Mouse (Mus musculus): ENCODE results near the gene Spesp1. TPM values are rescaled to one million over a fixed set of nuclear protein-coding genes. Genes with fewer than 3 reads are reported as not detected.

The Spesp1 gene
- not detected for polyA plus RNA-seq (2017; shearing (Covaris generic))

GRCm38 (mm10) chr9:62281991-62282390, at the start of gene Spesp1:
Gene Spesp1, minus strand, starts transcription at chr9:62282208.

Other genes starting within 250 kb of the Spesp1 start
- 10.0 TPM for gene Glce, start 159.6 kb downstream of the Spesp1 start, polyA plus RNA-seq (2017; shearing (Covaris generic))
- gene Anp32a, start 59.1 kb upstream of the Spesp1 start, polyA plus RNA-seq (2017; shearing (Covaris generic)), result 157 TPM